Mouse (Mus musculus) brain, adult 2 months (tissue): ENCODE data around the gene Lrrc8c.

Experiments
- DNase-seq: peaks from one replicate; pipeline ENCODE4 v3.0.0; 2011; ENCODE audit warnings: low read depth, low spot score

Gene Lrrc8c

DNA sequence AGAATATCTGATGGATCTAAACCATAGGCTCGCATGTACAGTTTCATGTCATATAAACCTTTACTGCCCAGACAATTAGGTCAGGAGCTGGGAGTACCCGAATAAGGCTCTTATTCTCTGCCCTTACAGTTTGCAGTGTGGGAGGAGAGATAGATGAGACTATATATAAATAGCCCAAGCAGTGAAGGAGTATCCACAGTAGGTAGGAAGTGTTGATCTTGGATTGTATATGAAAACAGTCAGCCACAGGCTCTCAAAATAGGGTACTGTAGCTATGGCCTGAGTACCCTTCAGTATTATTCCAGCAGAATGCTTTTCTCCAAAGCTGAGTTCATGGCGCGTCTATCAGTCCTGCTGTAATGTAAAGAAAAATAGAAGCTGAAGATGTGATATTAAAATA, 27.9 kb downstream of the Lrrc8c start:
- DNase-seq = peak; percentile 33

DNA sequence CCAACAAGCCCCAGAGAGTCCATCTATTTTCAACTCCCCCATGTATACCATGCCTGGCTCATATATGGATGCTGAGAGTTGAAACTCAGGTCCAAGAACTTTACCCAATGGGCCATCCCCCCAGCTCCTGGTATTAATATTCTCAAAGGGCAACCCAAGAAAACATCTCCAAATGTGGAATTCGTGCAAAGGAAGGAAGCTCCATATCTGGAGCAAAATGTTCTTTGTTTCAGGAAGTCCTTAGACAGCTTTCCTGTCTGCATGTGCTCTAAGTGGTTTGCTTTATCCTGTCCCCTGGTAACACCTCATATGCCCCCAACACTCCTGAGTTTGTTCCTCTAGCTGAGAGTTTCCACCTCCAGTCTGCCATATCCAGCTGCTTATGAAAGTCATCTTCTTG, 32.6 kb downstream of the Lrrc8c start:
- DNase-seq = no peak

GRCm38 (mm10) chr5:105556291-105556690, 37.1 kb downstream of the Lrrc8c start:
- no peak for DNase-seq

GRCm38 (mm10) chr5:105557346-105557745, 38.2 kb downstream of the Lrrc8c start:
- DNase-seq = no peak

DNA sequence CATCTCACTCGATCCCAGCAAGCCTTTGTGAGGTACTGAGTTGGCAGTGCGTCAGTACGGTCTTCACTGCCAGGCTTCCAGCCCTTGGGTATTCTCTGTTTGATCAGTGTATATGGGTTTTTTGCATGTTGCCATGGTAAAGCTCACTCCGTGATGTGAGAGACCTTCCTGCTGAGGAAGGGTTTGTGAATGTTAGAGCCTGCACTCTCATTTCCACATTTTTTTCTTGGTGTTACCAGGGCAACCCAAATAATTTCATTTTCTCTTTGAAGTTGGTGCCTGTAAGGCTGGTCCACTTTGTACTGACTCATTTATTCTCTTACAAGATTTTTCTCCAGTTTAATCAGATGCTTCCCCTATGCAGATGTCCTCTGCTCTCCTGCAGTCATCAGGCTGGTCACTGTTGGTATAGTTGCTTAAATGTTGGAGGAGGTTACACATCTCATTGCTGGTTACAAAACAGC, 38.6 kb downstream of the Lrrc8c start:
- peak; percentile 66 for DNase-seq

DNA sequence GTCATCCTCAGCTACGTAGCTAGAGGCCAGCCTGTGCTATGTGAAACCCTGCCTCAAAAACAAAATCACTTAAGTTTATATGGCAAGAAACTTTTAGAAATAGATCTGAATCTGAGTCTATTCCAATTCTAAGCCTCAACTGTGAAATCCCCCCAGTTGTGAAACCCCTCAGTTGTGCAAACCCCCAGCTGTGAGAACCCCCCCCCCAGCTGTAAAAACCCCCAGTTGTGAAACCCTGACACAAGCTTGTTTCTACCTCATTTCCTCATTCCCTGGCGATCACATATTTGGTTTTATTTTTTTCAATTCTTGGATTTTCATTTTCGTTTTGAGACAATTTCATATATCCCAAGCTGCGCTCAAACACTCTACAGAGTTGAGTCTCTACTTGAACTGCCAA, 39.3 kb downstream of the Lrrc8c start:
- DNase-seq = no peak

- peak; percentile 43 for DNase-seq
Observed at GRCm38 (mm10) chr5:105561926-105562325, 42.7 kb downstream of the Lrrc8c start.

DNA sequence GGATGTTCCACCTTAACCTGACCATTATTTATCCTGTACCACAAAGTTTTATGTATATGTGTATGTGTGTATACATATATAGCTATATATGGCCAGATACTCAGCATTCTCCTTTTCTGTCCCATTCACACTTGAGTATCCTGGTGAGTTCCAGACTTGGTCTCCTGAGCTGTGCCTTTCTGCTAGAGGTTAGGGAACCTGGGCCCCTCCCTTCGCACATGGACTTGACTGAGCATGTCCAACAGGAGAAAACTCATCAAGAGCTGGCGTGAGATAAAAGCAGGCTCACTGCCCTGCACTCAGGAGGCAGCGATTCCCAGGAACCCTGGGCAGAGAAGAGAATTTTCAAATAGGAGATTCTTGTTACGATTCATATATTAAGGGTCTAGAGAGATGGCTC, 45.6 kb downstream of the Lrrc8c start:
- no peak for DNase-seq

- no peak for DNase-seq
Observed at GRCm38 (mm10) chr5:105565824-105566223, 46.6 kb downstream of the Lrrc8c start.

GRCm38 (mm10) chr5:105566852-105567412, 47.7 kb downstream of the Lrrc8c start:
- no peak for DNase-seq

- DNase-seq = no peak
Observed at GRCm38 (mm10) chr5:105568043-105568747, 49.0 kb downstream of the Lrrc8c start.

GRCm38 (mm10) chr5:105569168-105569567, 50.0 kb downstream of the Lrrc8c start:
- DNase-seq = no peak

GRCm38 (mm10) chr5:105572160-105572692, 53.0 kb downstream of the Lrrc8c start:
- DNase-seq = no peak

GRCm38 (mm10) chr5:105572876-105573275, 53.7 kb downstream of the Lrrc8c start:
- DNase-seq = no peak

DNA sequence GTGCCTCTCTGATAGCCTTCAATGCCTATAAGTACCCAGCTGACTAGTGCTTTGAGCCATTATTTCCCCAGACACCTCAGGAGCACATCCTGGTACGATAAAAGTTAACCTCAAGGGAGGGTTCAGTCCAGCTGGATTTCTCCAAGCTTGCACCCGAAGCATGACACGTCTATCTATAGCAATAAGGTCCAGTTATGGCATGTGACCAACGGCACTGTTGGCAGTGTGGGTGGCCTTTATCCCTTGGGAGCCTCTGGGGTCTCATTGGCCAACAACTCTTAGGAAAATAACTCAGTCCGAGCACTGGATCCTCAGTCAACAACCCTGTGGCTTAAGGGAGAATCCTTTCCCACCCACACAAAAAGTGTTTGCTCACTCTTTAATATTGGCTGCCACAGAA, 55.6 kb downstream of the Lrrc8c start:
- no peak for DNase-seq

GRCm38 (mm10) chr5:105575839-105576238, 56.7 kb downstream of the Lrrc8c start:
- DNase-seq = no peak

- no peak for DNase-seq
Observed at GRCm38 (mm10) chr5:105580909-105581308, 61.7 kb downstream of the Lrrc8c start.

- no peak for DNase-seq
Observed at GRCm38 (mm10) chr5:105585929-105586328, 66.7 kb downstream of the Lrrc8c start.

DNA sequence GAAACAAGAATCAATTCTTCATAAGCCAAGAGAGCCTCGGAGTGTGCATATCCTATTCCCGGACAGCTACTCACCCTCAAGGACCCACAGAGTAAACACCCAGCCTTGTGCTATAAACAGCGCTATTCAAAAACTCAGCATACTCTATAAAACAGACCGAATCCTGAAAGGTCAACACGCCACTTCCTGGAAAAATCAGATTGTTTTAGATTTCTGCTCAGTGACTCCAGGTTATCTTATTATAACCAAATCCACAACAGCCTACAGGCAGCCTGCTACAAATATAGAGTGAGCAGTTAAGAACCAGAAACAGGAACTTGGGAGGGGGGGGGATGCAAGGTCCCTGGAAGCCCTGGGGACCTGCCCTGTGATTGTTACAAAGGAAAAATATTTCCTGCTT, 67.5 kb downstream of the Lrrc8c start:
- no peak for DNase-seq

- no peak for DNase-seq
Observed at GRCm38 (mm10) chr5:105587471-105587870, 68.3 kb downstream of the Lrrc8c start.

- no peak for DNase-seq
Observed at GRCm38 (mm10) chr5:105588683-105589082, 69.5 kb downstream of the Lrrc8c start.

DNA sequence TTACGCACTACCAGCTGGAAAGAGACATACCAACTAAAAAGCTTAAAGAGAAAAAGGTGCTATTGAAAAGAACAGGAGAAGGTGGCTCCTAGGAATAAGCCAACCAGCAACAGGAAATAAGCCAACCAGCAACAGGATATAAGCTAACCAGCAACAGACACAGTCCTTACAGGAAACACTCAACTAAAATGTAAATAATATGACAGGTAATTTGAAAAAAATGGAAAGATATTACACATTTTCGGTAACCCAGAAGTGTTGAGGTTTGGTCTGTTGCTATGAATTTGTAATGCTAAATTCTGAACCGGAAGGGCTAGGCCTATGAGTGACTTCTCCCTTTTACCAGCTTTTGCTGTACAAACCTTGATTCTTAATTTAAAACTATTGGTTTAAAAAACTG, 69.9 kb downstream of the Lrrc8c start:
- no peak for DNase-seq

DNA sequence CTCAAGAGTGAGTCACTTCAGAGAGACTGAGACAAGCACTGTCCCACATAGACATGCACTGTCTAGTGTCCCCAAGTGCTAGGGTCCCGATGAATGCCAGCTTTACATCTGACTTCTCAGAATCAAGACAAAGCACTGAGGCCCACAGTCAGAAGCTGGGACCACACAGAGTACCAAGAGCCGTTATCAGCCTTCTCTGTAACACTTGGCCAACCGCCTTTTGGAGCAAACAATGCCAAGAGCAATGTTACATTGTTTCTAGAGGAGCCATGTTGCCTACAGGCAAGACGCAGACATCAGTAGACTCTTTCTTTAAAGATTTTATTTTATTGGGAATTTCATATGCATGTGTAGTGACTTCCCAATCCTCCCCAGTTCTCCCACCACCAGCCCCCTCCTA, 73.2 kb downstream of the Lrrc8c start:
- peak; percentile 22 for DNase-seq
